Mouse (Mus musculus) cerebellum, adult 11-12 months (tissue): Measurements from ENCODE around the gene Klhl22.
A peak's percentile ranks its signal among the peaks of the same experiment; 100 is the strongest.

Experiments
- DNase-seq: peaks from one replicate; pipeline ENCODE4 v3.0.0; 2022

Gene Klhl22

GRCm38 (mm10) chr16:17802839-17803674 is 43.6 kb downstream of the Klhl22 start:
- DNase-seq = peak; percentile 33

- no peak for DNase-seq
Observed at GRCm38 (mm10) chr16:17803675-17804448, 44.4 kb downstream of the Klhl22 start.

GRCm38 (mm10) chr16:17804449-17804912 is 45.1 kb downstream of the Klhl22 start:
- peak; percentile 31 for DNase-seq

GRCm38 (mm10) chr16:17804982-17805381 is 45.6 kb downstream of the Klhl22 start:
- no peak for DNase-seq

- DNase-seq = no peak
Observed at GRCm38 (mm10) chr16:17806581-17807191, 47.3 kb downstream of the Klhl22 start.

GRCm38 (mm10) chr16:17807192-17808009 is 48.0 kb downstream of the Klhl22 start:
- peak; percentile 84 for DNase-seq

- DNase-seq = peak; percentile 21
Observed at GRCm38 (mm10) chr16:17809125-17809524, 49.7 kb downstream of the Klhl22 start.

- DNase-seq = peak; percentile 19
Observed at GRCm38 (mm10) chr16:17809711-17810110, 50.3 kb downstream of the Klhl22 start.

GRCm38 (mm10) chr16:17812120-17812519 is 52.7 kb downstream of the Klhl22 start:
- peak; percentile 6 for DNase-seq

- no peak for DNase-seq
Observed at GRCm38 (mm10) chr16:17813173-17813572, 53.8 kb downstream of the Klhl22 start.

GRCm38 (mm10) chr16:17815411-17816402 is 56.3 kb downstream of the Klhl22 start:
- DNase-seq = peak; percentile 64

GRCm38 (mm10) chr16:17816528-17816927 is 57.1 kb downstream of the Klhl22 start:
- peak; percentile 7 for DNase-seq

GRCm38 (mm10) chr16:17826500-17826899 is 67.1 kb downstream of the Klhl22 start:
- DNase-seq = peak; percentile 88

GRCm38 (mm10) chr16:17828229-17828628 is 68.8 kb downstream of the Klhl22 start:
- no peak for DNase-seq

- peak; percentile 12 for DNase-seq
Observed at GRCm38 (mm10) chr16:17828867-17829266, 69.4 kb downstream of the Klhl22 start.

- DNase-seq = peak; percentile 57
Observed at GRCm38 (mm10) chr16:17830385-17831178, 71.2 kb downstream of the Klhl22 start.

GRCm38 (mm10) chr16:17831781-17832180 is 72.4 kb downstream of the Klhl22 start:
- peak; percentile 34 for DNase-seq

GRCm38 (mm10) chr16:17832821-17833220 is 73.4 kb downstream of the Klhl22 start, which contains the start of gene B830017H08Rik:
TSS of gene B830017H08Rik (plus strand) at chr16:17833121.
- DNase-seq = no peak

GRCm38 (mm10) chr16:17833321-17833680 is 73.9 kb downstream of the Klhl22 start:
- DNase-seq = peak; percentile 71
